Mouse (Mus musculus): ENCODE data around the gene Cenpu. TPM values are rescaled to one million over a fixed set of nuclear protein-coding genes. Genes with fewer than 3 reads are reported as not detected.

Gene Cenpu
- polyA plus RNA-seq, 1 experiment from 2014 or later = 6.1 TPM

DNA sequence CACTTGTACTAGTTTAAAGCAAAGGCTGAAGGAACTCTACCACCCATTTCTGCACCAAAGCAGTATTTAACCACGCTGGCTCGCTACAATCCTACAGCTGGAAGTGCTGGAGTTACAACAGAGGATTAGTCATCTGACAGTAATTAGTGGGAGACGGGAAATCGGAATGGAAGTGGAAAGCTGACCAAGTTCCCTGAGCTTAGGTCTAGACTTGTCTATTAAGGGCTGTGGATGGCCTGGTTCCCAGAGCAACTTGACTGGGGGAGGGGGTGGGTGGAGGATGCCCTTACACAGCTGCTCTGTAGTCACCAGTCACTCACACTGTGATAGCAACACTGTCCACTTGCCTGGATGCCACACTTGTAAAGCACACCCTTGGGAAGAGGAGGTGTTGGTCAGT is 61.5 kb downstream of the Cenpu start:
- no peak for TF ChIP-seq EP300 (IDR thresholded peaks at IDR 0.05)
- TF ChIP-seq CTCF (IDR thresholded peaks at IDR 0.05) = no peak
- WGBS = 42% methylated on average over 4 of the region's 4 CpGs
- no peaks in the 10 kb centered on the region for H3K4me1 ChIP-seq (ENCODE audit: insufficient read depth, low read depth, low read length)
- H3K4me2 ChIP-seq (replicated peaks; ENCODE audit: low read depth, low read length) = no peak overlapping the region
- no peaks in the 10 kb centered on the region for H3K27me3 ChIP-seq (replicated peaks; ENCODE audit: insufficient read depth, low read length)
- no peak overlapping the region for H3K27ac ChIP-seq (ENCODE audit: low read length)
- peak; percentile 9 for ATAC-seq
- peak; percentile 77 for DNase-seq (ENCODE audit: low spot score)
- H3K9ac ChIP-seq (replicated peaks; ENCODE audit: low read depth) = no peak overlapping the region
- peaks cover 4% of the 10 kb centered on the region; the same call in 1 of the 2 replicates for H3K36me3 ChIP-seq (ENCODE audit: insufficient read depth, low read length)
- no peak overlapping the region for H3K4me3 ChIP-seq (ENCODE audit: low read depth, low read length)
- no peaks in the 10 kb centered on the region for H3K9me3 ChIP-seq (ENCODE audit: low read length)

- H3K27me3 ChIP-seq (replicated peaks; ENCODE audit: insufficient read depth, low read length) = no peaks in the 10 kb centered on the region
- H3K9me3 ChIP-seq (ENCODE audit: low read length) = no peaks in the 10 kb centered on the region
- H3K4me2 ChIP-seq (replicated peaks; ENCODE audit: low read depth, low read length) = no peak overlapping the region
- ATAC-seq = no peak
- H3K36me3 ChIP-seq (ENCODE audit: insufficient read depth, low read length) = peaks cover 3% of the 10 kb centered on the region; the same call in 1 of the 2 replicates
- no peak overlapping the region for H3K27ac ChIP-seq (ENCODE audit: low read length)
- 82% methylated on average over 8 of the region's 8 CpGs for WGBS
- TF ChIP-seq CTCF (IDR thresholded peaks at IDR 0.05) = no peak
- no peak for TF ChIP-seq EP300 (IDR thresholded peaks at IDR 0.05)
- no peak overlapping the region for H3K4me3 ChIP-seq (ENCODE audit: low read depth, low read length)
- no peak overlapping the region for H3K9ac ChIP-seq (replicated peaks; ENCODE audit: low read depth)
- no peak for DNase-seq (ENCODE audit: low spot score)
- peaks cover 4% of the 10 kb centered on the region; the same call in 1 of the 2 replicates for H3K4me1 ChIP-seq (ENCODE audit: insufficient read depth, low read depth, low read length)
These were observed 64.1 kb downstream of the Cenpu start for GRCm38 (mm10) chr8:46615936-46616335.

- peak within 1 kb of the TSS; percentile 84 for H3K27ac ChIP-seq (ENCODE audit: low read length)
- H3K9ac ChIP-seq (replicated peaks; ENCODE audit: low read depth) = peak within 1 kb of the TSS; percentile 62
- no peaks in the 10 kb centered on the region for H3K36me3 ChIP-seq (ENCODE audit: insufficient read depth, low read length)
- peaks cover 4% of the 10 kb centered on the region; the same call in 1 of the 2 replicates for H3K4me1 ChIP-seq (ENCODE audit: insufficient read depth, low read depth, low read length)
- ATAC-seq (peak; percentile 98), DNase-seq (ENCODE audit: low spot score) (peak; percentile 98)
- under 1% methylated on average over 44 of the region's 54 CpGs for WGBS
- no peaks in the 10 kb centered on the region for H3K9me3 ChIP-seq (ENCODE audit: low read length)
- TF ChIP-seq EP300 (IDR thresholded peaks at IDR 0.05) (no peak), CTCF (IDR thresholded peaks at IDR 0.05) (no peak)
- H3K4me3 ChIP-seq (ENCODE audit: low read depth, low read length) = peak within 1 kb of the TSS; percentile 77
- no peaks in the 10 kb centered on the region for H3K27me3 ChIP-seq (replicated peaks; ENCODE audit: insufficient read depth, low read length)
- H3K4me2 ChIP-seq (replicated peaks; ENCODE audit: low read depth, low read length) = peak within 1 kb of the TSS; percentile 94
These were observed 65.3 kb downstream of the Cenpu start, which contains the start of the genes Primpol and Casp3 for GRCm38 (mm10) chr8:46616879-46617689. TSS of gene Primpol (minus strand) at chr8:46617212. TSS of gene Casp3 (plus strand) at chr8:46617291.

DNA sequence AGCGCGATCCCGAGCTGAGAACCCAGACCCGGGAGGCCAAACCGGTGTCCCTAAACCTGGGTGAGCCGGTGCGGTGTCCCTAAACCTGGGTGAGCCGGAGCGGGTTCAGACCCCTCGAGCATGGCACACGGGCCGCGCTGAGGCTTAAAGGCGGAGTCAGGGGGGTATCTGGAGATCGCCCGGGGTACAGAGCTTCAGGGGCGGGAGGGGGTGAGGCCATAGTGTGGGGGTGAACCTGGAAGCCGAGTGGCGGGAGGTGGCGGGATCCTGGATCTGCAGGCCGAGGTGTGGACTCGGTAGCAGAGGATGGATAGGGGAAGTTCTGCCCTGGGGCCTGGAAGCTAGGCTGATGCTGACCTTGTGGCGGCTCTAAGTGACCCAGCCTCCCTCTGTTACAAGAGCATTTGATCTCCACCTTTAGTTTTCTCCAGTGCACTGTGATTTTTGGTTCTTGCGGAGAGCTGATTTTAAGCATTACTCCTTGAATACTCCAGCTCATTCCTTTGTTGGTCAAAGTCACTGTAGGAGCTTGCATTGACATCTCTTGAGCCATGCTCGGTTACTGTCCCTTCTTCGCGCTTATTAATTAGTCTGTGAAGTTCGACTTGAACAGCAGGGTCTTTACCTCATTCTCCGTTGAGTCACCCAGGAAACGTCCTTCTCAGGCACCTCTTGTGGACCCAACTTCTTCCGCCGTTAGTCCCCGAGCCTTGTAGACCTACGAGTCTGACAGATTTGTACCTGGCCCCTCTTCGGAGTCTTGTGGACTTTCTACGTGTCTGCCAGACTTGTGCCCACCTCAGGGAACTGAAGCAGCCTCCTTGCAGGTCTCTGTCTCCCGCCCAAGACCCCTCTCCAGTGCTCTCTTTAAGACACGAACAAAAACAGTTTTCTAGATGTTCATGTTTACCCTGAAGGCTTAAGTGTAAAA is 66.1 kb downstream of the Cenpu start:
- Histone ChIP-seq H3K27ac (ENCODE audit: low read length) (peak overlapping the region; percentile 84), H3K4me2 (replicated peaks; ENCODE audit: low read depth, low read length) (peak overlapping the region; percentile 94), H3K27me3 (replicated peaks; ENCODE audit: insufficient read depth, low read length) (no peaks in the 10 kb centered on the region), H3K4me3 (ENCODE audit: low read depth, low read length) (peak overlapping the region; percentile 77), H3K9me3 (ENCODE audit: low read length) (no peaks in the 10 kb centered on the region), H3K36me3 (ENCODE audit: insufficient read depth, low read length) (no peaks in the 10 kb centered on the region), H3K4me1 (ENCODE audit: insufficient read depth, low read depth, low read length) (peaks cover 4% of the 10 kb centered on the region; the same call in 1 of the 2 replicates), H3K9ac (replicated peaks; ENCODE audit: low read depth) (peak overlapping the region; percentile 62)
- under 1% methylated on average over 38 of the region's 38 CpGs for WGBS
- ATAC-seq (peak; percentile 9; the same call in 1 of the 2 replicates), DNase-seq (ENCODE audit: low spot score) (peak; percentile 54)
- TF ChIP-seq EP300 (IDR thresholded peaks at IDR 0.05) = no peak
- no peak for TF ChIP-seq CTCF (IDR thresholded peaks at IDR 0.05)

DNA sequence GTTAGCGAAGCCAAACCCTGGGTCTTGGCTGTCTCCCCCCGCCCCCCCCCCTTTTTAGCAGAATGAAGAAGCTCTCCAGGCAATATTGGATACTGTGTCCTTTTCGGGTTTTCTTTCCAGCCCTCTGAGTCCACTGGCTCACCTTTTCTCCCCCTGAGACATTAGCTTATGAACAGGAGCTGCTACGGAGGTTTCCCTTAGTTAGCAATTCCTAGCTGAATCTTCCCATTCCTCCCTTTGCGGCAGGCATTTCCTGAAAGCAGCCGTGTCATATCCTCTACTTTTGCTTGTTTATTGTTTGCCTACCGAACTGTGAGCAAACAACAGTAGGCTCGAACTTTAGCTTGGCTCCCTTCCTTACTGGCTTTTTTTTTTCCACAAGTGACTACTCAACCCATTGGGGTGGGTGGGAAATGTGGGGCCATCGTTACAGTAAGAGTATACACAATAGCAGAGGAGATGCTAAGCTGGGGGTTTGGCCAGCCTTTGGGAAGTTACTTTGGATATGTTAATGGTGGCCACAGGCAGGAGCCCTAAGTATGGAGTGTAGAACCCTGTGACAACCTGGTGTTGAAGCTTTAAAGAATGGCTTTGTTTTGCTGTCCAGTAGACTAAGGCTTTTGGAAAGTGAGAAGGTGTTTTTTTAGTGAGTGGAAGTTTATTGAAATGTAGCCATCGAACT is 67.0 kb downstream of the Cenpu start:
- H3K4me2 ChIP-seq (replicated peaks; ENCODE audit: low read depth, low read length) = peak overlapping the region; percentile 94
- H3K9ac ChIP-seq (replicated peaks; ENCODE audit: low read depth) = peak overlapping the region; percentile 16; the same call in 1 of the 2 replicates
- H3K9me3 ChIP-seq (ENCODE audit: low read length) = no peaks in the 10 kb centered on the region
- TF ChIP-seq EP300 (IDR thresholded peaks at IDR 0.05) (no peak), CTCF (IDR thresholded peaks at IDR 0.05) (no peak)
- no peaks in the 10 kb centered on the region for H3K36me3 ChIP-seq (ENCODE audit: insufficient read depth, low read length)
- no peaks in the 10 kb centered on the region for H3K27me3 ChIP-seq (replicated peaks; ENCODE audit: insufficient read depth, low read length)
- peak overlapping the region; percentile 77 for H3K4me3 ChIP-seq (ENCODE audit: low read depth, low read length)
- H3K27ac ChIP-seq (ENCODE audit: low read length) = no peak overlapping the region
- peaks cover 4% of the 10 kb centered on the region; the same call in 1 of the 2 replicates for H3K4me1 ChIP-seq (ENCODE audit: insufficient read depth, low read depth, low read length)
- 6% methylated on average over 9 of the region's 10 CpGs for WGBS
- DNase-seq (ENCODE audit: low spot score) (peak; percentile 38), ATAC-seq (no peak)
